Mouse (Mus musculus) inflammation-experienced regulatory T-cells (primary cell): ENCODE measurements around the gene Ubap2l. TPM values are rescaled to one million over a fixed set of nuclear protein-coding genes. Genes with fewer than 3 reads are reported as not detected.

Source experiments
- polyA plus RNA-seq, 2 experiments: library from polyadenylated mRNA; unstranded; fragments of 100-300 nt; shearing (Covaris generic); gene quantifications; one replicate each; pipeline ENCODE4 v1.2.1; 2017

The Ubap2l gene
- 100 to 1,000 TPM; 178 to 194 TPM for polyA plus RNA-seq

GRCm38 (mm10) chr3:90052351-90053241 is at the start of gene Ubap2l:
TSS of gene Ubap2l (minus strand) at chr3:90052628.

GRCm38 (mm10) chr3:90072294-90072693 is 19.9 kb upstream of the Ubap2l start, which contains the start of gene Tpm3:
TSS of gene Tpm3 (plus strand) at chr3:90072649.

GRCm38 (mm10) chr3:90051441-90052350 is 732 bp downstream of the Ubap2l start, which contains the start of gene 4933434E20Rik:
TSS of gene 4933434E20Rik (plus strand) at chr3:90051636.

GRCm38 (mm10) chr3:89998612-89999054 is 53.8 kb downstream of the Ubap2l start, which contains the start of gene Hax1:
TSS of gene Hax1 (minus strand) at chr3:89998780.

DNA sequence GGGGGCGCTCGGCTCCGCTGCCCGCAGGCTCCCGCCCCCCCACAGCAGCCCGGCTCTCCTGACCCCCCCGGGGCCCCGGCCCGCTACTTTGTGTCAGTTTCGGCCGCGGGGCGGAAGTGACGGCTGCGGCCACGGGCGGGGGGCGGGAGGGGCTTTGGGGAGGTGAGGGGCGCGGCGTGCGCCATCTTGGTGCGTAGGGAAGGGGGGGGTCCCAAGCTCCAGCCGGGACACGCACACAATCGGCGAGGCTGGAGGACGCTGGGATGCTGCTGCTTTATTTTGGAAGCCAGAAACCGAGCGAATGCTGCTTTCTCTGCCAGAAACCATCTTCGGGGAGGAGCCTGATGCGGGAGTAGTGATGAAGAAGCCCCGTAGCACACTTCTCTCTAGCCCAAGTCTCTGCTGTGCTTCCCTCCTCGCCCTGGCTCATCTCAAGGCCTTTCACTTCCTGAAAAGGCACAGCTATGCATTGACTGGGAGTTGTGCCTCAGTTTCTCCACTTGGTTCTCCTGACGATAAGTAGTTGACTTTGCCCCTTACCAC is 89.1 kb downstream of the Ubap2l start, which contains the start of gene Atp8b2:
Gene Atp8b2, minus strand, starts transcription at position 288 of the 543 bp plus-strand sequence.

Other genes with a start within 250 kb of the Ubap2l start
- gene She, start 221.3 kb downstream of the Ubap2l start, polyA plus RNA-seq: 10 to 100 TPM in 1 of 2 experiments, 1 to 10 TPM in 1; 9.6 to 12.3 TPM
- gene Il6ra, start 139.4 kb downstream of the Ubap2l start, polyA plus RNA-seq: 10 to 100 TPM; 42.8 to 65.2 TPM
- 100 to 1,000 TPM; 103 to 105 TPM for gene Atp8b2, start 89.1 kb downstream of the Ubap2l start, polyA plus RNA-seq
- 10 to 100 TPM; 97.9 to 98.2 TPM for gene Hax1, start 53.8 kb downstream of the Ubap2l start, polyA plus RNA-seq
- gene 4933434E20Rik, start 992 bp downstream of the Ubap2l start, polyA plus RNA-seq: 100 to 1,000 TPM; 136 to 148 TPM
- gene Tpm3, start 20.0 kb upstream of the Ubap2l start, polyA plus RNA-seq: 100 to 1,000 TPM; 802 to 914 TPM
- under 1 TPM; 0.25 to 0.93 TPM for gene Nup210l, start 51.5 kb upstream of the Ubap2l start, polyA plus RNA-seq
- 1,000 to 10,000 TPM; 1,816 to 2,019 TPM for gene Rps27, start 161.0 kb upstream of the Ubap2l start, polyA plus RNA-seq
- 1 to 10 TPM in 1 of 2 experiments, under 1 TPM in 1; 0.28 to 1.3 TPM for gene Rab13, start 161.1 kb upstream of the Ubap2l start, polyA plus RNA-seq
- 100 to 1,000 TPM; 155 to 161 TPM for gene Jtb, start 179.0 kb upstream of the Ubap2l start, polyA plus RNA-seq
- gene Creb3l4, start 190.9 kb upstream of the Ubap2l start, polyA plus RNA-seq: under 1 TPM; 0.11 to 0.97 TPM
- 1 to 10 TPM; 1.7 to 2.8 TPM for gene Slc39a1, start 195.5 kb upstream of the Ubap2l start, polyA plus RNA-seq
- 100 to 1,000 TPM; 104 to 113 TPM for gene Crtc2, start 201.5 kb upstream of the Ubap2l start, polyA plus RNA-seq
- gene Dennd4b, start 212.6 kb upstream of the Ubap2l start, polyA plus RNA-seq: 10 to 100 TPM; 45.9 to 50.2 TPM
- 10 to 100 TPM in 1 of 2 experiments, 1 to 10 TPM in 1; 7.6 to 10.6 TPM for gene Gatad2b, start 240.6 kb upstream of the Ubap2l start, polyA plus RNA-seq